Mouse (Mus musculus): ENCODE data around the gene Fjx1. TPM values are rescaled to one million over a fixed set of nuclear protein-coding genes. Genes with fewer than 3 reads are reported as not detected.
A peak's percentile ranks its signal among the peaks of the same experiment; 100 is the strongest.

The Fjx1 gene
- polyA plus RNA-seq, 1 experiment from 2014 or later, result 0.82 TPM

- Histone ChIP-seq H3K4me2 (peak overlapping the region; percentile 86), H3K4me1 (replicated peaks) (peaks cover 43% of the 10 kb centered on the region), H3K4me3 (replicated peaks) (peak overlapping the region; percentile 70), H3K9me3 (replicated peaks) (no peaks in the 10 kb centered on the region), H3K36me3 (no peaks in the 10 kb centered on the region), H3K27me3 (no peaks in the 10 kb centered on the region), H3K9ac (peak overlapping the region; percentile 79), H3K27ac (peak overlapping the region; percentile 82)
- 34% methylated on average over 48 of the region's 48 CpGs for WGBS (ENCODE audit: insufficient replicate concordance)
- ATAC-seq (ENCODE audit: low read depth) (no peak), DNase-seq (no peak)
Observed at GRCm38 (mm10) chr2:102399864-102400604, 52.3 kb downstream of the Fjx1 start.

Other genes with a start within 250 kb of the Fjx1 start
- gene Trim44, start 44.7 kb downstream of the Fjx1 start, polyA plus RNA-seq (2015; fragmentation: Nextera tagmentation; extraction: Ambion mirVana), result 5.9 and 8.0 TPM in 2 replicates
- 4.1 and 4.5 TPM in 2 replicates for gene Pamr1, start 97.5 kb upstream of the Fjx1 start, polyA plus RNA-seq (2015; fragmentation: Nextera tagmentation; extraction: Ambion mirVana)
- 0.38 and 0.41 TPM in 2 replicates for gene Slc1a2, start 206.2 kb upstream of the Fjx1 start, polyA plus RNA-seq (2015; fragmentation: Nextera tagmentation; extraction: Ambion mirVana)